Mouse (Mus musculus): ENCODE results near the gene Uck1. TPM values are rescaled to one million over a fixed set of nuclear protein-coding genes. Genes with fewer than 3 reads are reported as not detected.
A peak's percentile ranks its signal among the peaks of the same experiment; 100 is the strongest.

Gene Uck1
- polyA plus RNA-seq, 1 experiment from 2014 or later: 108 TPM

DNA sequence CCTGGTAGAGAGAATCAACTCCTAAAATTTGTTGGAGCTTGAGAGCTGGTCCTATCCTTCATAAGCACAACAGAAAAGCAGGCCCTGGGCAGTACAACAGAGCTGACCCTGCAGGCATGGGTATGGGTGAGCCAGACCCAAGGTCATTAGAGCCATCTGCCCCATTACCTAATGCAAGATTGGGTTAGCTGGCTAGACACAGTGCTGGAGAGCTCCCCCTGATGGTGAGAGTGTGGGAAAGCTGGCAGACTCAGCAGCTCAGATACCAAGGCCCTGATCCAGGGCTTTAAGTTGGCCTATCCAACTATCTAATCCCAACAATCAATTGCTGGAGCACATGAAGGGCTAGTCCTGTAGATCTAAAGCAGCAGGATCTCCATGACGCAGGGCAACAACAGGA lies 22.8 kb upstream of the Uck1 start:
- H3K4me1 ChIP-seq (replicated peaks; ENCODE audit: control insufficient read depth, insufficient read depth, low read length): peaks cover 12% of the 10 kb centered on the region
- H3K9ac ChIP-seq (replicated peaks; ENCODE audit: low read depth, low read length): no peak overlapping the region
- peaks cover 19% of the 10 kb centered on the region for H3K36me3 ChIP-seq (ENCODE audit: control insufficient read depth, insufficient read depth)
- H3K27me3 ChIP-seq (replicated peaks; ENCODE audit: control insufficient read depth, insufficient read depth, low read length): no peaks in the 10 kb centered on the region
- WGBS: 92% methylated on average over 1 of the region's 1 CpGs
- H3K9me3 ChIP-seq (ENCODE audit: control insufficient read depth, low read length): no peaks in the 10 kb centered on the region
- H3K4me3 ChIP-seq (replicated peaks; ENCODE audit: low read length): no peak overlapping the region
- no peak for ATAC-seq
- H3K27ac ChIP-seq (ENCODE audit: low read length): no peak overlapping the region
- H3K4me2 ChIP-seq (ENCODE audit: low read length): no peak overlapping the region

DNA sequence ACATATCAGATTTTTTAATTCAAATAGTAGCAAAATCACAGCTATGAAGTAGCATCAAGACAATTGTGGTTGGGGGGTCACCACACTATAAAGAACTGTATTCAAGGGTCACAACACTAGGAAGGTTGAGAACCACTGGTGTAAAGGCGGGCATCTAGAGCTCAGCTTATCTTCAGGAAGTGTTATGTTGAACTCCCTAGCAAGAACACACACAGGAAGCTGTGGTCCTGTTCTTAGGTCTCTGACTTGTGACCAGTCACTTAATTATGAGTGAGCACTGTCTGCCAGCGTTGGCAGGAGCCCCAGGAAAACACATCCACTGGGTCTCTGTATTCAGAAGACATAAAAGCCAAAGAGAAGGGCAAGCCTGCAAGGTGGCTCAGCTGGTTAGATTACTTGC lies 22.3 kb upstream of the Uck1 start:
- peaks cover 22% of the 10 kb centered on the region for H3K36me3 ChIP-seq (ENCODE audit: control insufficient read depth, insufficient read depth)

DNA sequence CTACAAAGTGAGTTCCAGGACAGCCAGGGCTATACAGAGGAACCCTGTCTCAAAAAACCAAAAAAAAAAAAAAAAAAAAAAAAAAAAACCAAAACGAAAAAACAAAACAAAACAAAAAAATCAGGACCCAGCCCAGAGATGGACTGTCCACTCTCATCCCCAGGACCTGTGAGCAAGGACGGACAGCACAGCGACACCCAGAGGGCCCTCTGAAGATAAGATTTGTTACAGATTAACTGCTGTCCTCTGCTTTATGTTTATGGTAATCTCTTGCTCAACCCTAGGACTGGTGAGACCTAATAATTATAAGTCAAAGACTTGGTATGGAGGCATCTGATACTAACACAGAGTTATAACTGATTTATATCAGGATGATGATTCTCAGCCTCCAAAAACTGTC lies 15.9 kb upstream of the Uck1 start:
- no peak overlapping the region for H3K4me2 ChIP-seq (ENCODE audit: low read length)
- H3K4me3 ChIP-seq (replicated peaks; ENCODE audit: low read length): no peak overlapping the region
- peaks cover 22% of the 10 kb centered on the region for H3K36me3 ChIP-seq (ENCODE audit: control insufficient read depth, insufficient read depth)
- H3K27ac ChIP-seq (ENCODE audit: low read length): no peak overlapping the region
- WGBS: 70% methylated on average over 3 of the region's 3 CpGs
- no peaks in the 10 kb centered on the region for H3K9me3 ChIP-seq (ENCODE audit: control insufficient read depth, low read length)
- no peak overlapping the region for H3K9ac ChIP-seq (replicated peaks; ENCODE audit: low read depth, low read length)
- H3K4me1 ChIP-seq (replicated peaks; ENCODE audit: control insufficient read depth, insufficient read depth, low read length): no peaks in the 10 kb centered on the region
- ATAC-seq: no peak
- no peaks in the 10 kb centered on the region for H3K27me3 ChIP-seq (replicated peaks; ENCODE audit: control insufficient read depth, insufficient read depth, low read length)

More for the DNA sequence above, 22.3 kb upstream of the Uck1 start:
- WGBS: 93% methylated on average over 2 of the region's 2 CpGs
- no peak overlapping the region for H3K4me2 ChIP-seq (ENCODE audit: low read length)
- H3K27ac ChIP-seq (ENCODE audit: low read length): no peak overlapping the region
- ATAC-seq: no peak
- H3K9ac ChIP-seq (replicated peaks; ENCODE audit: low read depth, low read length): no peak overlapping the region
- peaks cover 11% of the 10 kb centered on the region for H3K4me1 ChIP-seq (replicated peaks; ENCODE audit: control insufficient read depth, insufficient read depth, low read length)
- H3K27me3 ChIP-seq (replicated peaks; ENCODE audit: control insufficient read depth, insufficient read depth, low read length): no peaks in the 10 kb centered on the region
- H3K4me3 ChIP-seq (replicated peaks; ENCODE audit: low read length): no peak overlapping the region
- no peaks in the 10 kb centered on the region for H3K9me3 ChIP-seq (ENCODE audit: control insufficient read depth, low read length)

DNA sequence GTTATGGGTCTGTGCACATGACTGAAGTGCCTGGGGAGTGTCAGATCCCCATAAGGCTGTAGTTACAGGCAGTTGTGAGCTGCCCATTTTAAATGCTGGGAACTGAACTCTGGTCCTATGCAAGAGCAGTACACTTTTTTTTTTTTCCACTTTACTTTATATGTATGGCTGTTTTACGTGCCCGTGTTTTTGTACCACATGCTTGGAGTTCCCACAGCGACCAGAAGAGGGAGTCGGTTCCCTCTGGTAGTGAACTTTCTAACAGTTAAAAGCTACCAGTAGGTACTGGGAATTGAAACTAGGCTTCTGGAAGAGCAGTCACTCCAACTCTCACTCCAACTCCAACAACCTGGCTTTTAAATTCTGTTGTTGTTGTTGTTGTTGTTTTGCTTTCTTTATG lies 676 bp upstream of the Uck1 start:
- peaks cover 5% of the 10 kb centered on the region; the same call in 1 of the 2 replicates for H3K36me3 ChIP-seq (ENCODE audit: control insufficient read depth, insufficient read depth)
- no peak for ATAC-seq
- no peaks in the 10 kb centered on the region for H3K27me3 ChIP-seq (replicated peaks; ENCODE audit: control insufficient read depth, insufficient read depth, low read length)
- H3K4me2 ChIP-seq (ENCODE audit: low read length): peak overlapping the region; percentile 89
- WGBS: 27% methylated on average over 4 of the region's 4 CpGs
- no peak overlapping the region for H3K9ac ChIP-seq (replicated peaks; ENCODE audit: low read depth, low read length)
- no peaks in the 10 kb centered on the region for H3K9me3 ChIP-seq (ENCODE audit: control insufficient read depth, low read length)
- no peak overlapping the region for H3K4me3 ChIP-seq (replicated peaks; ENCODE audit: low read length)
- peaks cover 16% of the 10 kb centered on the region for H3K4me1 ChIP-seq (replicated peaks; ENCODE audit: control insufficient read depth, insufficient read depth, low read length)
- H3K27ac ChIP-seq (ENCODE audit: low read length): no peak overlapping the region

DNA sequence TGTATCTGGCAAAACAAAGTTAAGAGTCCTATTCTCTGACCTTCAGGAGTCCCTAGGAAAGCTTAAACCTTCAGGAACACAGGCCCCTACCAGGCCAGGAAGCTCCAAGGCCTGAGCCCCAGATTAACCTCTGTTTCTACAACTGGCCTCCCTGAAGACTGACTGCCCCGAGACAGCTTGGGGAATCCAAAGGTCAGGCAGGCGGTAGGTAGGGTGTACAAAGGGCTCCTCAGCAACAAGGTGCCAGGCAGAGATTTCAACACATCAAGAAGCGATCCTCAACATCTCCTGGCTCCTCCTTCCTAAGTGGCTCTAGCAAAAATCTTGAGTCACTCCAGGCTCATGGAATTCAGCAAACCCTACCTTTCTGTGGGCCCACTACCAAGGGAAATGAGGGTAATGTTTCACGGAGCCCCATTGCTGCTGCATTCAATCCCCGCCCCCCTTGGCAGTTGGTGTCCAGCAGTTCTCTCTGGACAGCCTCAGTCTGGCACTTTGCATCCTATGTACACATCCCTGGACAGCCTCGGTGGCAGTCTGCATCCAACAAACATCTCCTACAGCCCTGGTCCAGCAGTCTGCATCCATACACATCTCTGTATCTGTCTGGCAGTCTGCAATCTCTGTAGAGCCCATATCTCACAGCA lies 949 bp downstream of the Uck1 start:
- Histone ChIP-seq H3K9ac (replicated peaks; ENCODE audit: low read depth, low read length) (peak overlapping the region; percentile 94), H3K27ac (ENCODE audit: low read length) (no peak overlapping the region), H3K36me3 (ENCODE audit: control insufficient read depth, insufficient read depth) (peaks cover 5% of the 10 kb centered on the region; the same call in 1 of the 2 replicates), H3K9me3 (ENCODE audit: control insufficient read depth, low read length) (no peaks in the 10 kb centered on the region), H3K4me1 (replicated peaks; ENCODE audit: control insufficient read depth, insufficient read depth, low read length) (peaks cover 16% of the 10 kb centered on the region), H3K4me3 (replicated peaks; ENCODE audit: low read length) (peak overlapping the region; percentile 92), H3K4me2 (ENCODE audit: low read length) (peak overlapping the region; percentile 89), H3K27me3 (replicated peaks; ENCODE audit: control insufficient read depth, insufficient read depth, low read length) (no peaks in the 10 kb centered on the region)
- 0 out of 2 replicates have a peak, but pooled peaks have one; percentile 9 for ATAC-seq
- 57% methylated on average over 6 of the region's 6 CpGs for WGBS

DNA sequence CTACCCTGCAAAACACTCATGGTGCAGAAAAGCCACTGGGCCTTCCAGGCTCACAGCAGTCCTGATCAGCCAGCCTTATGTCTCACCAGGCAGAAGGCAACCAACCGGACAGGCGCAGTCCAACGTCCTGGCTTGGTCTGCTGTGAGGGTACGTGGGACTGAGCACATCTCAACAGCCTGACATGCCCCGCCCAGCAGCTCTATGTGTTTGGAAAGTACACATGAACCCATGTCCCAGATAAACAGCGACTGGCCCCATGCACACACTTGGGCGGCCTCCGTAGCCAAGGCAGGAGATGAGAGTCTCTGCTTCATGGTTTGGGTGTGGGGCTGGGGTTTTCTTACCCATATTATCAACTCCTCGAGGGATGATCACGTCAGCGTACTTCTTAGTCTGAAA lies 3.7 kb downstream of the Uck1 start:
- Histone ChIP-seq H3K4me2 (ENCODE audit: low read length) (no peak overlapping the region), H3K27ac (ENCODE audit: low read length) (no peak overlapping the region), H3K9me3 (ENCODE audit: control insufficient read depth, low read length) (no peaks in the 10 kb centered on the region), H3K9ac (replicated peaks; ENCODE audit: low read depth, low read length) (no peak overlapping the region), H3K36me3 (ENCODE audit: control insufficient read depth, insufficient read depth) (peaks cover 11% of the 10 kb centered on the region; the same call in 1 of the 2 replicates), H3K27me3 (replicated peaks; ENCODE audit: control insufficient read depth, insufficient read depth, low read length) (no peaks in the 10 kb centered on the region), H3K4me3 (replicated peaks; ENCODE audit: low read length) (no peak overlapping the region), H3K4me1 (replicated peaks; ENCODE audit: control insufficient read depth, insufficient read depth, low read length) (peaks cover 16% of the 10 kb centered on the region)
- no peak for ATAC-seq
- WGBS: 93% methylated on average over 11 of the region's 11 CpGs

DNA sequence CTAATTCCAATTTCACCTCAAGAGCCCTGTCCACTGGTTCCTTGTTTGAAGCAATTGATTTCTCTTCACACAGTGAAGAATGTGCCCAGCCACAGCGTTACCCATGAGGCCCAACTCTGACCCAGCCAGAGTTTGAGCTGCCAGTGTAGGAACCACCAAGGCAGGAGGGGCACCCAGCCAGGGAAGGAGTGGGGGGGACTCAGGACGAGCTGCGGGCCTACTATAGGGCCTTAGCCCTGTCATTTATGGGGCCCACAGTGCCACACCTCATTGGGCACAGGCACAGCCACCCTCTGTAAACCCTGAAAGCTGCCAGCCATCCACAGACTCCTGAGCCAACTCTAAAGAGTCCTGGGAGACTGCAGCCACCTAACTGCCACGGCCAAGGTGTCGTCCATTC lies 5.4 kb downstream of the Uck1 start:
- 85% methylated on average over 5 of the region's 5 CpGs for WGBS

DNA sequence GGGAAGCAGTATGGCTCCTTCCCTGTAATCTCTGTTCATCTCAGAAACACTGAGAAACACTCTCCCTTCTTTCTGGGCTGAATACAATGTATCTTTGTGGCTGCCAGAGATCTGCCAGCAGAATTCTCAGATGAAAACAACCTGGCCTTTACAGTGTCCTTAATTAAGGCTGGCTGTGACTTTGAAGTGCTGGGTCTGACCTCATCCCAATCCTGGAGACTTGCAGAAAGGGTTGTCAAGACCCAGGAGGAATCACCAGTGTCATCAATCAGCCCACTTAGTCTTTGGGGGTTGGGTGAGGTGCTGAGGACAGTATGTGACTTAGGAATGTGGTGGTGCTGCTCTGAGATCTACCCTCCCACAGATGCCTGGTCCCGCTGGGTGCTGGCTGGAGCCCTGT lies 6.6 kb downstream of the Uck1 start:
- H3K4me2 ChIP-seq (ENCODE audit: low read length): no peak overlapping the region
- H3K36me3 ChIP-seq (ENCODE audit: control insufficient read depth, insufficient read depth): peaks cover 11% of the 10 kb centered on the region
- no peaks in the 10 kb centered on the region for H3K9me3 ChIP-seq (ENCODE audit: control insufficient read depth, low read length)
- no peak overlapping the region for H3K4me3 ChIP-seq (replicated peaks; ENCODE audit: low read length)
- WGBS: 89% methylated on average over 1 of the region's 1 CpGs
- H3K4me1 ChIP-seq (replicated peaks; ENCODE audit: control insufficient read depth, insufficient read depth, low read length): no peaks in the 10 kb centered on the region
- no peaks in the 10 kb centered on the region for H3K27me3 ChIP-seq (replicated peaks; ENCODE audit: control insufficient read depth, insufficient read depth, low read length)
- no peak overlapping the region for H3K27ac ChIP-seq (ENCODE audit: low read length)
- H3K9ac ChIP-seq (replicated peaks; ENCODE audit: low read depth, low read length): no peak overlapping the region
- no peak for ATAC-seq

More for the DNA sequence above, 5.4 kb downstream of the Uck1 start:
- peaks cover 11% of the 10 kb centered on the region; the same call in 1 of the 2 replicates for H3K36me3 ChIP-seq (ENCODE audit: control insufficient read depth, insufficient read depth)
- peaks cover 10% of the 10 kb centered on the region for H3K4me1 ChIP-seq (replicated peaks; ENCODE audit: control insufficient read depth, insufficient read depth, low read length)
- H3K9ac ChIP-seq (replicated peaks; ENCODE audit: low read depth, low read length): no peak overlapping the region
- no peaks in the 10 kb centered on the region for H3K9me3 ChIP-seq (ENCODE audit: control insufficient read depth, low read length)
- no peak overlapping the region for H3K27ac ChIP-seq (ENCODE audit: low read length)
- ATAC-seq: no peak
- no peaks in the 10 kb centered on the region for H3K27me3 ChIP-seq (replicated peaks; ENCODE audit: control insufficient read depth, insufficient read depth, low read length)
- no peak overlapping the region for H3K4me2 ChIP-seq (ENCODE audit: low read length)
- no peak overlapping the region for H3K4me3 ChIP-seq (replicated peaks; ENCODE audit: low read length)

DNA sequence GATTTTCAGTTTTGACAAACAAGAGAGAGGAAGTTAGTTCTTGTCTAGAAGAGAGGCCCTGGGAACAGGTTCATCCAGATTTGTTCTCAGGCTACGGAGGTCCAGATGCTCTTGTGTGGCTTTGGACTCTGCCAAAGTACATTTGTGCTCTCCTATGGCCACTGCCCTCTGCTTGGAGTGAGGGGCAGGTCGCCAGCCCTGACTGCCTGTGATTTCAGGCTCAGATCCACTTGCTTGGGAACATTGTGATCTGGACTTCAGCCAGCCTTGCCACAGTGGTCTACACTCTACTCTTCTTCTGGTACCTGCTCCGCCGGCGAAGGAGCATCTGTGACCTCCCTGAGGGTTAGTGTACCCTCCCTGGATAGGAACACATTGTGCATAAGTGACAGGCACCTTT lies 7.3 kb downstream of the Uck1 start:
- 89% methylated on average over 5 of the region's 5 CpGs for WGBS
- Histone ChIP-seq H3K36me3 (ENCODE audit: control insufficient read depth, insufficient read depth) (peaks cover 11% of the 10 kb centered on the region), H3K27me3 (replicated peaks; ENCODE audit: control insufficient read depth, insufficient read depth, low read length) (no peaks in the 10 kb centered on the region), H3K4me2 (ENCODE audit: low read length) (no peak overlapping the region), H3K27ac (ENCODE audit: low read length) (no peak overlapping the region), H3K9me3 (ENCODE audit: control insufficient read depth, low read length) (no peaks in the 10 kb centered on the region), H3K9ac (replicated peaks; ENCODE audit: low read depth, low read length) (no peak overlapping the region), H3K4me1 (replicated peaks; ENCODE audit: control insufficient read depth, insufficient read depth, low read length) (no peaks in the 10 kb centered on the region), H3K4me3 (replicated peaks; ENCODE audit: low read length) (no peak overlapping the region)
- ATAC-seq: no peak
